Comparison of ENCODE assay signal across 23 mouse cellular contexts in the genomic region with DNA sequence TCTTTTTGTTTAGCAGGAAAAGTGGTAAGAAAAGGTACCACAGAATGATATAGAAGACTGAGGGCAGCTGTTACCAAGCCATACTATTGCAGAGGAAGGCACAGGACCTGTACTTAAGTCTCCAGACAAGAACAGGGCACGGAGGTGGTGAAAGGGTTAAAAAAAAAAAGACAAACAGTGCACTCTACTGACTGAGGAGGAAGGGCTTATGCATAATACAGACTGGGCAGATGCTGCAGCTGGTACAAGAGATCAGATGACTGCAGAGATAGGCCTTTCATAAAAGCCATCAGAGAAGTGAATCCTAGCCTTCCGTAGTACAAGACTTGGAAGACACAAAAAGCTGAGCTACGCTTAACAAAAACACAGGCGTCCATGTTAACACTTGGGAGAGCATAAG. TPM values are rescaled to one million over a fixed set of nuclear protein-coding genes. Genes with fewer than 3 reads are reported as not detected.
A peak's percentile ranks its signal among the peaks of the same experiment; 100 is the strongest.
DNase-seq lines count a peak whose midpoint lies in the region; ATAC-seq and TF ChIP-seq lines count a peak whose summit lies in the region.
"Had no signal": no experiment of that assay in that cellular context is flagged by ENCODE, and none has a peak within 500 bp of the region (broad histone marks: within the 10 kb centered on the region; RNA-seq: fewer than 3 reads in every experiment).

No protein-coding gene starts in this region.

- DNase-seq in embryo, embryonic 10.5 days (ENCODE audit: low spot score) = peak; percentile 13
- DNase-seq in embryo, embryonic 9.5 days (ENCODE audit: extremely low spot score) = no peak
- no peak for DNase-seq in heart, postnatal 0 days (ENCODE audit: low spot score)
- no peak for DNase-seq in heart, postnatal 4 days
- no peak for DNase-seq in G1E (ENCODE audit: low spot score)
- peak; percentile 34 for DNase-seq in retina, postnatal 1 day
- no peak for DNase-seq in lung, postnatal 14 days
- DNase-seq: cerebellum, adult 8-10 months; gastrocnemius, postnatal 36 days had no signal

- no peak for TF ChIP-seq EP300 in heart, postnatal 0 days (IDR thresholded peaks at IDR 0.05; ENCODE audit: low read depth)

- ATAC-seq in heart, postnatal 0 days (ENCODE audit: insufficient read depth, low read depth) = no peak
- peak; percentile 61 for ATAC-seq in G1E (ENCODE audit: extremely low read depth, insufficient number of reproducible peaks, low FRiP score, poor library complexity, severe bottlenecking)
- ATAC-seq: forebrain, embryonic 16.5 days; hindbrain, postnatal 0 days had no signal

- H3K27me3 ChIP-seq in heart, postnatal 0 days (ENCODE audit: control insufficient read depth, insufficient read depth, low read length) = no peaks in the 10 kb centered on the region
- H3K27me3 ChIP-seq in G1E (ENCODE audit: insufficient read depth, low read length) = no peaks in the 10 kb centered on the region
- H3K27me3 ChIP-seq: embryonic facial prominence, embryonic 12.5 days; heart, embryonic 15.5 days; hindbrain, embryonic 12.5 days; intestine, embryonic 15.5 days; limb, embryonic 13.5 days; neural tube, embryonic 12.5 days had no signal

- H3K4me1 ChIP-seq in heart, postnatal 0 days (ENCODE audit: control insufficient read depth, insufficient read depth) = peaks cover 15% of the 10 kb centered on the region
- peaks cover 8% of the 10 kb centered on the region for H3K4me1 ChIP-seq in G1E (ENCODE audit: insufficient read depth, low read depth, low read length)

- H3K9me3 ChIP-seq in heart, postnatal 0 days (replicated peaks; ENCODE audit: control insufficient read depth, low read length) = no peaks in the 10 kb centered on the region
- H3K9me3 ChIP-seq in G1E (replicated peaks) = no peaks in the 10 kb centered on the region
- H3K9me3 ChIP-seq: embryonic facial prominence, embryonic 12.5 days; heart, embryonic 15.5 days; hindbrain, embryonic 12.5 days; intestine, embryonic 15.5 days; limb, embryonic 13.5 days; midbrain, embryonic 10.5 days; neural tube, embryonic 12.5 days had no signal

- no peaks in the 10 kb centered on the region; the same call in 1 of the 2 replicates for H3K36me3 ChIP-seq in heart, postnatal 0 days (replicated peaks; ENCODE audit: control insufficient read depth, insufficient read depth, low read length)
- peaks cover 11% of the 10 kb centered on the region for H3K36me3 ChIP-seq in G1E (replicated peaks)
- H3K36me3 ChIP-seq: embryonic facial prominence, embryonic 12.5 days; heart, embryonic 15.5 days; hindbrain, embryonic 12.5 days; intestine, embryonic 15.5 days; limb, embryonic 13.5 days; midbrain, embryonic 10.5 days; neural tube, embryonic 12.5 days had no signal

- H3K27ac ChIP-seq in heart, postnatal 0 days (ENCODE audit: low read depth) = no peak overlapping the region
- H3K27ac ChIP-seq: embryonic facial prominence, embryonic 12.5 days; gastrocnemius, adult 2 months; heart, embryonic 15.5 days; hindbrain, embryonic 12.5 days; hindbrain, postnatal 0 days; intestine, embryonic 15.5 days; layer of hippocampus, adult 2 months; left cerebral cortex, adult 2 months; limb, embryonic 13.5 days; neural tube, embryonic 12.5 days had no signal

- 0 out of 2 replicates have a peak overlapping the region, but pooled peaks have one; percentile 3 for H3K9ac ChIP-seq in heart, postnatal 0 days (replicated peaks; ENCODE audit: low read depth, low read length)
- H3K9ac ChIP-seq: embryonic facial prominence, embryonic 12.5 days; heart, embryonic 15.5 days; hindbrain, embryonic 12.5 days; intestine, embryonic 15.5 days; limb, embryonic 13.5 days; neural tube, embryonic 12.5 days had no signal

- no peak overlapping the region; the same call in 1 of the 2 replicates for H3K4me2 ChIP-seq in heart, postnatal 0 days (ENCODE audit: low read depth, low read length)
- H3K4me2 ChIP-seq: embryonic facial prominence, embryonic 12.5 days; hindbrain, embryonic 12.5 days; intestine, embryonic 15.5 days; limb, embryonic 13.5 days; liver, embryonic 11.5 days; neural tube, embryonic 12.5 days had no signal

- TF ChIP-seq CTCF in heart, postnatal 0 days (IDR thresholded peaks at IDR 0.05; ENCODE audit: low read depth) = no peak
- no peak for TF ChIP-seq CTCF in G1E (IDR thresholded peaks at IDR 0.05; ENCODE audit: low read depth, low read length)

- WGBS in heart, postnatal 0 days = 75% methylated on average over 4 of the region's 4 CpGs

- no peak overlapping the region for H3K4me3 ChIP-seq in heart, postnatal 0 days (ENCODE audit: low read depth, low read length)
- no peak overlapping the region for H3K4me3 ChIP-seq in G1E (ENCODE audit: low read depth, low read length)
- H3K4me3 ChIP-seq: embryonic facial prominence, embryonic 12.5 days; gastrocnemius, adult 2 months; heart, embryonic 15.5 days; hindbrain, embryonic 12.5 days; intestine, embryonic 15.5 days; layer of hippocampus, adult 2 months; left cerebral cortex, adult 2 months; limb, embryonic 13.5 days; midbrain, embryonic 10.5 days; myocyte; neural tube, embryonic 12.5 days had no signal

RNA-seq across cellular contexts. Expression of a gene that starts 28.2 kb away (rescaled TPM):
- 18.5 and 21.1 TPM in 2 replicates for total RNA-seq in heart, postnatal 0 days (2014; rRNA removed; ENCODE audit: low replicate concordance)
- 8.0 and 8.2 TPM in 2 replicates for polyA plus RNA-seq in heart, postnatal 0 days (2015; fragmentation: Nextera tagmentation; extraction: Ambion mirVana)
- total RNA-seq in heart, postnatal 4 days (2021) = 10 to 100 TPM; 47.4 to 47.9 TPM
- 7.8 and 8.1 TPM in 2 replicates for total RNA-seq in G1E (2014; fragmentation: Nextera tagmentation)
- total RNA-seq in G1E (2017) = 3.5 and 4.0 TPM in 2 replicates
- 7.4 and 7.5 TPM in 2 replicates for polyA plus RNA-seq in G1E (2012)

Comparison
In these comparisons a context has a peak if more than half of its experiments do, and no peak if none do; other contexts are left out.
1. DNase-seq: peak in embryo, embryonic 10.5 days (single experiment) and retina, postnatal 1 day (single experiment); none in embryo, embryonic 9.5 days (single experiment), heart, postnatal 0 days (single experiment), heart, postnatal 4 days (single experiment), G1E (single experiment) and lung, postnatal 14 days (single experiment).